Comparison of ENCODE assay signal across 31 mouse cellular contexts in genomic region chr19:57353228-57353627, GRCm38 (mm10). TPM values are rescaled to one million over a fixed set of nuclear protein-coding genes. Genes with fewer than 3 reads are reported as not detected.
DNase-seq lines count a peak whose midpoint lies in the region; ATAC-seq and TF ChIP-seq lines count a peak whose summit lies in the region.
"Had no signal": no experiment of that assay in that cellular context is flagged by ENCODE, and none has a peak within 500 bp of the region (broad histone marks: within the 10 kb centered on the region; RNA-seq: fewer than 3 reads in every experiment).

No protein-coding gene starts in this region.

- peak overlapping the region; percentile 13 for H3K27ac ChIP-seq in left cerebral cortex, adult 2 months
- peak overlapping the region; percentile 54 for H3K27ac ChIP-seq in limb, embryonic 15.5 days
- H3K27ac ChIP-seq: forebrain, embryonic 15.5 days; gastrocnemius, adult 2 months; hindbrain, embryonic 14.5 days; layer of hippocampus, adult 2 months; liver, embryonic 15.5 days; lung, embryonic 15.5 days; macrophage; midbrain, embryonic 13.5 days; neural tube, embryonic 13.5 days had no signal

- H3K4me2 ChIP-seq in limb, embryonic 15.5 days: no peak overlapping the region
- H3K4me2 ChIP-seq: embryonic facial prominence, embryonic 12.5 days; forebrain, embryonic 15.5 days; heart, embryonic 11.5 days; hindbrain, embryonic 14.5 days; liver, embryonic 15.5 days; lung, embryonic 15.5 days; midbrain, embryonic 13.5 days; neural tube, embryonic 13.5 days had no signal

- peak; percentile 43 for DNase-seq in cerebellum, postnatal 10 days
- no peak for DNase-seq in left cerebral cortex, adult 2 months (ENCODE audit: extremely low spot score in 1 of 2, low spot score in 2 of 2)
- no peak for DNase-seq in left cerebral cortex, postnatal 36 days (ENCODE audit: low spot score in 2 of 2)
- DNase-seq in R1 (ENCODE audit: low read depth, low spot score): peak; percentile 52
- no peak for DNase-seq in B cell, adult 2 months
- DNase-seq in Muller cell, postnatal 12 days (ENCODE audit: inconsistent ontology term): no peak
- DNase-seq: adrenal gland, postnatal 36 days; cerebellum, adult 8-10 months; cerebellum, postnatal 36 days; gastrocnemius, adult 2 months; heart, adult 18-20 months; heart, postnatal 4 days; kidney, adult 11 months; kidney, postnatal 14 days; left cerebral cortex, postnatal 4 days; right cerebral cortex, postnatal 4 days; thymus, adult 2 months; thymus, postnatal 36 days had no signal

- no peaks in the 10 kb centered on the region for H3K36me3 ChIP-seq in limb, embryonic 15.5 days
- H3K36me3 ChIP-seq: embryonic facial prominence, embryonic 12.5 days; forebrain, embryonic 15.5 days; liver, embryonic 15.5 days; lung, embryonic 15.5 days; midbrain, embryonic 13.5 days; neural tube, embryonic 13.5 days had no signal

- WGBS in limb, embryonic 15.5 days: 90% methylated on average over 10 of the region's 10 CpGs

- no peaks in the 10 kb centered on the region for H3K9me3 ChIP-seq in limb, embryonic 15.5 days
- H3K9me3 ChIP-seq: embryonic facial prominence, embryonic 12.5 days; forebrain, embryonic 15.5 days; liver, embryonic 15.5 days; lung, embryonic 15.5 days; midbrain, embryonic 13.5 days; neural tube, embryonic 13.5 days had no signal

- H3K4me3 ChIP-seq in left cerebral cortex, adult 2 months: no peak overlapping the region
- H3K4me3 ChIP-seq in limb, embryonic 15.5 days: no peak overlapping the region
- H3K4me3 ChIP-seq: embryonic facial prominence, embryonic 12.5 days; forebrain, embryonic 15.5 days; gastrocnemius, adult 2 months; layer of hippocampus, adult 2 months; liver, embryonic 15.5 days; lung, embryonic 15.5 days; midbrain, embryonic 13.5 days; neural tube, embryonic 13.5 days had no signal

- H3K27me3 ChIP-seq in limb, embryonic 15.5 days: no peaks in the 10 kb centered on the region
- H3K27me3 ChIP-seq: embryonic facial prominence, embryonic 12.5 days; forebrain, embryonic 15.5 days; liver, embryonic 15.5 days; lung, embryonic 15.5 days; midbrain, embryonic 13.5 days; neural tube, embryonic 13.5 days had no signal

- ATAC-seq in cerebellum, adult (ENCODE audit: insufficient number of reproducible peaks, low FRiP score, low TSS enrichment): no peak
- ATAC-seq in limb, embryonic 15.5 days (ENCODE audit: insufficient number of reproducible peaks, low FRiP score, low TSS enrichment, low read depth): no peak
- ATAC-seq: forebrain, embryonic 15.5 days; inflammation-experienced regulatory T-cells, adult 6 months; midbrain, embryonic 13.5 days had no signal

- no peak overlapping the region for H3K9ac ChIP-seq in limb, embryonic 15.5 days
- H3K9ac ChIP-seq: embryonic facial prominence, embryonic 12.5 days; forebrain, embryonic 15.5 days; hindbrain, embryonic 14.5 days; liver, embryonic 15.5 days; lung, embryonic 15.5 days; midbrain, embryonic 13.5 days; neural tube, embryonic 13.5 days had no signal

- TF ChIP-seq CTCF in left cerebral cortex, adult 2 months (IDR thresholded peaks at IDR 0.05): no peak

- H3K4me1 ChIP-seq in limb, embryonic 15.5 days: peaks cover 25% of the 10 kb centered on the region
- H3K4me1 ChIP-seq: forebrain, embryonic 15.5 days had no signal

- intact Hi-C loops in left cerebral cortex, adult 2 months (cut with DNase I): no loop called here
- intact Hi-C loops in left cerebral cortex, postnatal 36 days (cut with DNase I): no loop called here

RNA-seq across cellular contexts. Expression of gene Fam160b1, which starts 7.3 kb away (rescaled TPM):
- 10 to 100 TPM; 24.2 to 27.1 TPM for total RNA-seq in left cerebral cortex, adult 2 months (2021)
- 10 to 100 TPM; 23.4 to 24.3 TPM for total RNA-seq in left cerebral cortex, postnatal 36 days (2021)
- polyA plus RNA-seq in limb, embryonic 15.5 days (2015; fragmentation: Nextera tagmentation; extraction: Ambion mirVana): 13.3 and 17.4 TPM in 2 replicates

RNA-seq across cellular contexts. Expression of gene Ablim1, which starts 38.5 kb away (rescaled TPM):
- total RNA-seq in left cerebral cortex, adult 2 months (2021): 100 to 1,000 TPM; 118 to 124 TPM
- 100 to 1,000 TPM in 1 of 2 experiments, 10 to 100 TPM in 1; 98.4 to 129 TPM for total RNA-seq in left cerebral cortex, postnatal 36 days (2021)
- polyA plus RNA-seq in limb, embryonic 15.5 days (2015; fragmentation: Nextera tagmentation; extraction: Ambion mirVana): 105 and 116 TPM in 2 replicates

Comparison
In these comparisons a context has a peak if more than half of its experiments do, and no peak if none do; other contexts are left out.
1. DNase-seq: peak in cerebellum, postnatal 10 days (2 of 2) and R1 (single experiment); none in left cerebral cortex, adult 2 months (0 of 2), left cerebral cortex, postnatal 36 days (0 of 2), B cell, adult 2 months (0 of 2) and Muller cell, postnatal 12 days (single experiment).